Mouse (Mus musculus): ENCODE results near the gene Nat8. TPM values are rescaled to one million over a fixed set of nuclear protein-coding genes. Genes with fewer than 3 reads are reported as not detected.

Nat8 gene
- 24.9 TPM for polyA plus RNA-seq (2014; fragmentation: Illumina TruSeq; extraction: RNeasy Lipid Tissue Mini Kit (QIAGEN cat#74804); ENCODE audit: low replicate concordance)

GRCm38 (mm10) chr6:85831796-85832321 lies at the start of gene Nat8:
TSS of gene Nat8 (minus strand) at chr6:85832082.

GRCm38 (mm10) chr6:85869006-85869405 lies 37.1 kb upstream of the Nat8 start, which contains the start of gene Nat8f2:
TSS of gene Nat8f2 (minus strand) at chr6:85869158.

GRCm38 (mm10) chr6:85820837-85821236 lies 11.0 kb downstream of the Nat8 start, which contains the start of the genes Nat8f6 and Nat8f5:
TSS of gene Nat8f6 (minus strand) at chr6:85820954.
TSS of gene Nat8f5 (minus strand) at chr6:85820972.

Other genes starting within 250 kb of the Nat8 start
- gene Alms1, start 244.6 kb downstream of the Nat8 start, polyA plus RNA-seq (2014; fragmentation: Illumina TruSeq; extraction: RNeasy Lipid Tissue Mini Kit (QIAGEN cat#74804); ENCODE audit: low replicate concordance): 3.3 TPM
- gene Nat8f7, start 118.9 kb downstream of the Nat8 start, polyA plus RNA-seq (2014; fragmentation: Illumina TruSeq; extraction: RNeasy Lipid Tissue Mini Kit (QIAGEN cat#74804); ENCODE audit: low replicate concordance): not detected
- 1.6 TPM for gene Nat8f3, start 66.3 kb downstream of the Nat8 start, polyA plus RNA-seq (2014; fragmentation: Illumina TruSeq; extraction: RNeasy Lipid Tissue Mini Kit (QIAGEN cat#74804); ENCODE audit: low replicate concordance)
- 3.6 TPM for gene Nat8f6, start 11.1 kb downstream of the Nat8 start, polyA plus RNA-seq (2014; fragmentation: Illumina TruSeq; extraction: RNeasy Lipid Tissue Mini Kit (QIAGEN cat#74804); ENCODE audit: low replicate concordance)
- 88.4 TPM for gene Nat8f5, start 11.1 kb downstream of the Nat8 start, polyA plus RNA-seq (2014; fragmentation: Illumina TruSeq; extraction: RNeasy Lipid Tissue Mini Kit (QIAGEN cat#74804); ENCODE audit: low replicate concordance)
- 11.9 TPM for gene Nat8f2, start 37.1 kb upstream of the Nat8 start, polyA plus RNA-seq (2014; fragmentation: Illumina TruSeq; extraction: RNeasy Lipid Tissue Mini Kit (QIAGEN cat#74804); ENCODE audit: low replicate concordance)
- gene Nat8f4, start 72.8 kb upstream of the Nat8 start, polyA plus RNA-seq (2014; fragmentation: Illumina TruSeq; extraction: RNeasy Lipid Tissue Mini Kit (QIAGEN cat#74804); ENCODE audit: low replicate concordance): 181 TPM
- 246 TPM for gene Tprkb, start 79.8 kb upstream of the Nat8 start, polyA plus RNA-seq (2014; fragmentation: Illumina TruSeq; extraction: RNeasy Lipid Tissue Mini Kit (QIAGEN cat#74804); ENCODE audit: low replicate concordance)
- gene Nat8f1, start 83.6 kb upstream of the Nat8 start, polyA plus RNA-seq (2014; fragmentation: Illumina TruSeq; extraction: RNeasy Lipid Tissue Mini Kit (QIAGEN cat#74804); ENCODE audit: low replicate concordance): 1.3 TPM
- gene Dusp11, start 129.6 kb upstream of the Nat8 start, polyA plus RNA-seq (2014; fragmentation: Illumina TruSeq; extraction: RNeasy Lipid Tissue Mini Kit (QIAGEN cat#74804); ENCODE audit: low replicate concordance): 234 TPM
- gene Figla, start 184.1 kb upstream of the Nat8 start, polyA plus RNA-seq (2014; fragmentation: Illumina TruSeq; extraction: RNeasy Lipid Tissue Mini Kit (QIAGEN cat#74804); ENCODE audit: low replicate concordance): not detected
- gene Add2, start 196.6 kb upstream of the Nat8 start, polyA plus RNA-seq (2014; fragmentation: Illumina TruSeq; extraction: RNeasy Lipid Tissue Mini Kit (QIAGEN cat#74804); ENCODE audit: low replicate concordance): 0.15 TPM

All from small intestine, adult 10 weeks (tissue).